Mouse (Mus musculus) adrenal gland, postnatal 10 days (tissue): ENCODE measurements around the gene Rsbn1l. TPM values are rescaled to one million over a fixed set of nuclear protein-coding genes. Genes with fewer than 3 reads are reported as not detected.
A peak's percentile ranks its signal among the peaks of the same experiment; 100 is the strongest.
"Not testable (repeated sequence)": the region's sequence is repeated elsewhere in the genome, so short reads cannot be mapped to it uniquely, and the experiment has no call there.

Experiments used
- DNase-seq: peaks from one replicate; pipeline ENCODE4 v3.0.0; 2021; ENCODE audit warnings: mixed read lengths
- total RNA-seq, 2 experiments: library from RNA; stranded (reverse); gene quantifications; 2 replicates each; pipeline ENCODE4 v1.2.3; 2021

The Rsbn1l gene
- total RNA-seq, 2 experiments from 2014 or later = 11.2 to 15.7 TPM

DNA sequence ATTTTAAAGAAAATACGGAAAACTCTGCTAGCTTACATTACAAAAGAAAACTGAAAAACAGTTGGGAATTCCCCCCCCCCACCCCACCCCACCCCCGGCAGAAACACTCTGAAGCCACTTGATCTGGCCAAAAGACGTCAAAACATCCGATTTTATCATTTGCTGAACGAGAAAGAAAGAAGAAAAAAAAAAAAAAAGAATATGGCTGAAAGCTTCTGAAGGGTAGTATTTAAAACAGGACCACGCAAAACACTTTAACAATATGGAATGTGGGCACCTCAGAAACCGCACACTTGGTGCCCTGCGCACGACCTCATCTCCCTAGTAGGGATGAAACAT, 5.7 kb downstream of the Rsbn1l start:
- DNase-seq = no peak

DNA sequence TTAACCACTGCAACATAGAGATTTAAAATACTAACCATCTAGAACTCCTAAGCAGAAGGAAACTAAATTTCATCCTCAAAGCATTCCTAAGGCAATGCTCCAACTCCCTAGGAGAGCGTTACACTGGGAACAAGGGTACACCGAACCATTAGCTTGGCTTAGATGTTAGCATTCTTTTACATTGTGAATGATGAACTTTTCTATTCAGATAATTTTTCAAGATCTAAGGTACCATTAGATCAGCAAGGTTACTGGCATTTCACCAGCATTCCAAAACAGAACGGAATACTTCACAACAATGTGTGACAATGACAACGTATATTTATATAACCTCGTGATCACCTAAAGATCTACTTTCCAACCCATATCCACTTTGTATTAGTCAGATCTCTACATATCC, 6.1 kb downstream of the Rsbn1l start:
- DNase-seq = no peak

DNA sequence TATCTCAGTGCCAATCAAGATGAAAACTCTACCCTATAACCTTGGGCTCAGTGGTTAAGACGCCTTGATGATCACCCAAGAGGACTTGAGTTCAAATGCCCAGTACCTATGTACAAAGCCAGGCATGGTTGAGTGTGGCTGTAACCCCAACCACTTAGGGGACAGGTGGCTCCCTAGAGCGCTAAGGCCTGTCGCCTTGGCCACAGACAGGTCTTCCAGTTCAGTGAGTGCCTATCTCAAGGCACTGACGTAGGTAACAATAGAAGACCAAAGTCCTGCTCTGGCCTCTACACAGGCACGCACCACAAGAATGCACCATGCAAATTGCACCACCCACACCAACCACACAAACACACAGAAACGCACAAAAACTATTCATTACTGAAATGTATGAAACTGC, 9.3 kb downstream of the Rsbn1l start:
- DNase-seq = no peak

GRCm38 (mm10) chr5:20944961-20945748, 11.0 kb downstream of the Rsbn1l start:
- peak; percentile 21 for DNase-seq

DNA sequence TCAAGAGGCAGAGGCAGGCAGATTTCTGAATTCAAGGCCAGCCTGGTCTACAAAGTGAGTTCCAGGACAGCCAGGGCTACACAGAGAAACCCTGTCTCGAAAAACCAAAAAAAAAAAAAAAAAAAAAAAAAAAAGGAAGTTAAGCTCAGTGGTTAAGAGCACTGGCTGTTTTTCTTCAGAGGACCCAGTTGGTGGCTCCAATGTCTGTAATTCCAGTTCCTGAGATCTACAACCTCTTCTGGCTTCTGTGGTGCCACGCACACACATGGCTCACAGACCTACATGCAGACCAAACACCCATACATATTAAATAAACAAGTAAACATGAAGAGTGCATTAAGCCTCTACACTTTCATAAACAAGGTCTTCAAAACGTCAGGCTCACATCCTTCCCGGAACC, 12.4 kb downstream of the Rsbn1l start:
- DNase-seq = not testable (repeated sequence)

- DNase-seq = no peak
Observed at GRCm38 (mm10) chr5:20942523-20942922, 13.7 kb downstream of the Rsbn1l start.

GRCm38 (mm10) chr5:20941205-20941604, 15.0 kb downstream of the Rsbn1l start:
- peak; percentile 41 for DNase-seq

- no peak for DNase-seq
Observed at GRCm38 (mm10) chr5:20940696-20941095, 15.5 kb downstream of the Rsbn1l start.

- DNase-seq = no peak
Observed at GRCm38 (mm10) chr5:20940040-20940571, 16.1 kb downstream of the Rsbn1l start.

GRCm38 (mm10) chr5:20938523-20938922, 17.7 kb downstream of the Rsbn1l start:
- DNase-seq = no peak

DNA sequence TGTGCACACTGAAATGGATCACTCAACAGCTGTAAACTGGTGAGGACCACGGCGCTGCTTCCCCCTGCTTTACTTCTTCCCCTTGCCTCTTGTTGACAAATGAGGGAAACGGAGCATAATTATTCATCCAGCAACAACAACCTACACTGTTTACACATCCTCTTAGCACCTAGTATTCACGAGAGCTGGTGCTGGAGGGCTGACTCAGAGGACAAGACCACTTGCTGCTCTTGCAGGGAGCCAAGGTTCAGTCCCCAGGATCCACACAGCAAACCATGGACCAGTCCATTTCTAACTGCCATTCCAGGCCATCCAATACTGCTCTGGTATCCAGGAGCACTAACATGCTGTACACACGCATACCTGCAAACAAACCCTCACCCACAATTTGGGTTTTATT, 20.3 kb downstream of the Rsbn1l start:
- DNase-seq = no peak

DNA sequence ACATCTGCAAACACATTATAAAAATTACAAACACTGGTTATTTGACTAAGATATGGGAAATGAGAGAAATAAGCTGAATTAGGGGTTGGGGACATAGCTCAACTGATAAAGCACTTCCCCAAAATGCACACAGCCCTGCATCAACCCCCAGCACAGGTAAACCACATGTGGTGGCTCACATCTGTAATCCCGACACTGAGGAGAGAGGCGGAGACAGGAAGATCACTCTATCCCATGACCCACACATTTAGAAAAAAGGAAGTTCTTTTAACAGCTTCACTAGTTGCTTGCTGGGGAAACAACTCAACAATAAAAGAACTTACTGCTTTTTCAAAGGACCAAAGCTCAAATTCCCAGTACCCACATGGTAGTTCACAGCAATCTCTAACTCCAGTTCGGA, 23.6 kb downstream of the Rsbn1l start:
- DNase-seq = no peak

- no peak for DNase-seq
Observed at GRCm38 (mm10) chr5:20931300-20931699, 24.9 kb downstream of the Rsbn1l start.

- no peak for DNase-seq
Observed at GRCm38 (mm10) chr5:20930430-20930829, 25.8 kb downstream of the Rsbn1l start.

- DNase-seq = no peak
Observed at GRCm38 (mm10) chr5:20929669-20930151, 26.5 kb downstream of the Rsbn1l start.

- no peak for DNase-seq
Observed at GRCm38 (mm10) chr5:20925451-20925850, 30.7 kb downstream of the Rsbn1l start.

DNA sequence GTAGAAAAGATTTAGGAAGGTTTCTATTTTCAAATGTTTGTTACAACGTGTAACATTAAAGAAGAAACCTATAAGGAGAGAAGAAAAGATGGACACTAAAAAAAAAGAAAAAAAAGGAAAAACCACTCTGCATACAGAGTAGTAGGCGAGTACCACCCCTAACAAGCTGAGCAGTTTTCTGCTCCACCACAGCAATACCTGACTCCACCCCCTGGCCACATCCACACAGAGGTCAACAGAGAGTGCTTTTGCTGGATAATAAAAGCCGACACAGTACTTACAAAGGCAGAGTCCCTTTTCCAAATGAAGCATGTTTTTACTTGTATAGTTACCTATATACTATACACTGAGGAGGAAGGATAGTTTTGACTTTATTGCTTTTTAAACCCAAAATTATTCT, 31.6 kb downstream of the Rsbn1l start:
- no peak for DNase-seq

GRCm38 (mm10) chr5:20919566-20919965, 36.6 kb downstream of the Rsbn1l start:
- no peak for DNase-seq

DNA sequence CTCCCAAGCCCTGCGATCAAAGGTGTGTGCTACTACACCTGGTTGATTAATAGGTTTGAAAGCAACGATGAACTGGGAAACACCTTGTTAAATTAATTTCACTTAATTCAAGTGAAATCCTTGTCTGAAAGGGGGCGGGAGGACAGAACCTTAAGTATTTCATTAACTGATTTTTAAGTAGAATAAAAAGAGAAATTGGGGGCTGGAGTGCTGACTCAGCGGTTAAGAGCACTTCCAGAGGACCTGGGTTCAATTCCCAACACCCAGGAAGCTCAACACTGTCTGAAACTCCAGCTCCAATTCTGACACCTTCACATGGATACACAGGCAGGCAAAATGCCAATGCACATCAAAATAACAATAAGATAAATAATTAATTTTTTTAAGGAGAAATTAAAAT, 37.2 kb downstream of the Rsbn1l start:
- no peak for DNase-seq

GRCm38 (mm10) chr5:20913372-20914275, 42.6 kb downstream of the Rsbn1l start:
- DNase-seq = peak; percentile 82

DNA sequence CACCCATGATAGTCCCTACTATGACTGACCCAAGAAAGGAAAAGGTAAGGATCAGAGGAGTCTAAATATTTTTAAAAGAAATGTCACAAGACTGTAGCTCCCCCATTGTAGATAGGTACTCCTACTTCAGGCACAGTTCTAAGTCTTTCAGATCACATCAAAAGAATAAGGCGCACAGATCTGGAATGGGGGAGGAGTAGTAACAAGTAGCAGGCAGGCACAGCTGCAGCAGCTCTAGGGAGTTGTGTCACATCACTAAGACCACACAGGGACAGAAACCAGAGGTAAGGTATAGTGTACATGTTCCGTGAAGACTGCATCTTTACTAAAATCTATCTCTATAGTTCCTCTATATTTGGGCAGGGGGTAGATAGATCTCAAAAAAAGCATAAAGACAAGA, 44.5 kb downstream of the Rsbn1l start:
- DNase-seq = no peak

DNA sequence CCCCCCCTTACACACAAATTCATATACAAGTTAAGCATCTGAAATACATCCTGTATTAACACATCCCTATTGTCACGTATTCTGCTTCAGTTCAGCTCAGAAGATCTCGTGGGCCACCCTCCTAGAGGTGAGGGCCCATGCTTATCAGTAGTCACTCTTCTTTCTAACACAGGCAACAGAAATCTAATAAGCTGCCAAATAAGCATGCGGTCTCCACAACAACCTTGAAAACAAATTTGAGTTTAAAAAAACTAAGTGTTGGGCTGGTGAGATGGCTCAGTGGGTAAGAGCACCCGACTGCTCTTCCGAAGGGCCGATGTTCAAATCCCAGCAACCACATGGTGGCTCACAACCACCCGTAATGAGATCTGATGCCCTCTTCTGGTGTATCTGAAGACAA, 50.0 kb downstream of the Rsbn1l start:
- DNase-seq = no peak

DNA sequence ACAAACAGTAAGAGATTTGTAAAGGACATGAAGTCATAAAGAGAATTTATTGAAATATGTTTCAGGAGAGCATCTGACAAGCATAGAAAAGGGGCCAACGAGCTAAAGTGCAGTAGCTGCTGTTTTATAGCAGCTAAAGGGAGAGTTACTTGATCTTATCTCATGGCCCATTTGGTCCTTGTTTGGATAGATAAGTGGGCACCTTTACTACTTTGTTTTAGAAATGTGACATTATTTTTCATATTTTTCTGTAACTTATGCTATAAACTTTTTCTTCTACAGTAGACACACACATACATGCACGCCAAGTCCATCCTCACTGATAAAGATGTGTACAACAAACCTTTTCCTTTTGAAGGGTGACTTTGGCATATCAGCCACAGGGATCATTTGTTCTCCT, 50.8 kb downstream of the Rsbn1l start:
- DNase-seq = no peak
